Comparison of ENCODE assay signal across 19 mouse cellular contexts in genomic region chr7:37735707-37736412, GRCm38 (mm10). TPM values are rescaled to one million over a fixed set of nuclear protein-coding genes. Genes with fewer than 3 reads are reported as not detected.
DNase-seq lines count a peak whose midpoint lies in the region; ATAC-seq lines count a peak whose summit lies in the region.
"Had no signal": no experiment of that assay in that cellular context is flagged by ENCODE, and none has a peak within 500 bp of the region (broad histone marks: within the 10 kb centered on the region; RNA-seq: fewer than 3 reads in every experiment).

No protein-coding gene starts in this region.

- 0 out of 2 replicates have a peak overlapping the region, but pooled peaks have one; percentile 42 for H3K27ac ChIP-seq in embryonic facial prominence, embryonic 10.5 days (replicated peaks)
- no peak overlapping the region for H3K27ac ChIP-seq in embryonic facial prominence, embryonic 11.5 days (replicated peaks; ENCODE audit: low read depth, low read length)
- peak overlapping the region; percentile 55; the same call in 1 of the 2 replicates for H3K27ac ChIP-seq in hindbrain, embryonic 12.5 days
- H3K27ac ChIP-seq in midbrain, embryonic 13.5 days: peak overlapping the region; percentile 32
- H3K27ac ChIP-seq: limb, embryonic 12.5 days had no signal

- peak overlapping the region; percentile 4; the same call in 1 of the 2 replicates for H3K9ac ChIP-seq in embryonic facial prominence, embryonic 11.5 days (replicated peaks; ENCODE audit: low read length)
- 0 out of 2 replicates have a peak overlapping the region, but pooled peaks have one; percentile 23 for H3K9ac ChIP-seq in hindbrain, embryonic 12.5 days
- no peak overlapping the region for H3K9ac ChIP-seq in midbrain, embryonic 13.5 days (replicated peaks)
- H3K9ac ChIP-seq: limb, embryonic 12.5 days had no signal

- no peak overlapping the region for H3K4me3 ChIP-seq in embryonic facial prominence, embryonic 10.5 days
- no peak overlapping the region for H3K4me3 ChIP-seq in embryonic facial prominence, embryonic 11.5 days (ENCODE audit: low read depth, low read length)
- no peak overlapping the region for H3K4me3 ChIP-seq in hindbrain, embryonic 12.5 days
- no peak overlapping the region for H3K4me3 ChIP-seq in midbrain, embryonic 13.5 days (replicated peaks)
- H3K4me3 ChIP-seq: erythroblast, embryonic 14.5 days; limb, embryonic 12.5 days had no signal

- intact Hi-C loops in left cerebral cortex, postnatal 10 days (cut with DNase I): no loop called here

- 0 out of 2 replicates have a peak, but pooled peaks have one; percentile 33 for ATAC-seq in embryonic facial prominence, embryonic 11.5 days (replicated peaks; ENCODE audit: insufficient number of reproducible peaks, low FRiP score, low TSS enrichment, low read depth)
- peak; percentile 41 for ATAC-seq in hindbrain, embryonic 12.5 days (ENCODE audit: low FRiP score)
- ATAC-seq in midbrain, embryonic 13.5 days: peak; percentile 71
- ATAC-seq: CD4-positive, CD25-positive, alpha-beta regulatory T cell, adult 4 months had no signal

- DNase-seq in embryonic facial prominence, embryonic 10.5 days (ENCODE audit: low spot score): no peak
- DNase-seq in embryonic facial prominence, embryonic 11.5 days (ENCODE audit: low spot score): no peak
- no peak for DNase-seq in left cerebral cortex, postnatal 10 days (ENCODE audit: extremely low spot score in 1 of 2, low spot score in 2 of 2)
- DNase-seq in right cerebral cortex, postnatal 25 days: no peak
- DNase-seq in urinary bladder, adult 18-20 months (ENCODE audit: low spot score in 2 of 2): no peak
- DNase-seq in adrenal gland, postnatal 36 days: no peak
- DNase-seq: adrenal gland, adult 8-10 months; cerebellum, adult 8-10 months; embryo, embryonic 11 days; kidney, adult 9 months; layer of hippocampus, postnatal 36 days; lung, postnatal 36 days; thymus, postnatal 25 days had no signal

- no peak overlapping the region for H3K4me2 ChIP-seq in embryonic facial prominence, embryonic 11.5 days (ENCODE audit: low read depth, low read length)
- H3K4me2 ChIP-seq in hindbrain, embryonic 12.5 days (replicated peaks): no peak overlapping the region
- H3K4me2 ChIP-seq in midbrain, embryonic 13.5 days (replicated peaks): no peak overlapping the region
- H3K4me2 ChIP-seq: limb, embryonic 12.5 days had no signal

- H3K36me3 ChIP-seq in embryonic facial prominence, embryonic 10.5 days (replicated peaks): no peaks in the 10 kb centered on the region
- no peaks in the 10 kb centered on the region for H3K36me3 ChIP-seq in embryonic facial prominence, embryonic 11.5 days (replicated peaks; ENCODE audit: control insufficient read depth, insufficient read depth, low read depth, low read length)
- peaks cover 4% of the 10 kb centered on the region; the same call in 1 of the 2 replicates for H3K36me3 ChIP-seq in hindbrain, embryonic 12.5 days
- no peaks in the 10 kb centered on the region for H3K36me3 ChIP-seq in midbrain, embryonic 13.5 days
- H3K36me3 ChIP-seq: limb, embryonic 12.5 days had no signal

- WGBS in embryonic facial prominence, embryonic 10.5 days: 53% methylated on average over 7 of the region's 7 CpGs
- WGBS in embryonic facial prominence, embryonic 11.5 days: 44% methylated on average over 7 of the region's 7 CpGs
- 26% methylated on average over 7 of the region's 7 CpGs for WGBS in hindbrain, embryonic 12.5 days
- whole genome bisulfite sequencing in midbrain, embryonic 13.5 days: 29% methylated on average over 7 of the region's 7 CpGs

- peaks cover 47% of the 10 kb centered on the region for H3K4me1 ChIP-seq in embryonic facial prominence, embryonic 10.5 days
- H3K4me1 ChIP-seq in embryonic facial prominence, embryonic 11.5 days (ENCODE audit: control insufficient read depth, insufficient read depth, low read length): peaks cover 8% of the 10 kb centered on the region
- H3K4me1 ChIP-seq in hindbrain, embryonic 12.5 days: peaks cover 54% of the 10 kb centered on the region
- H3K4me1 ChIP-seq in midbrain, embryonic 13.5 days (replicated peaks): peaks cover 61% of the 10 kb centered on the region
- H3K4me1 ChIP-seq: limb, embryonic 12.5 days had no signal

- no peaks in the 10 kb centered on the region for H3K27me3 ChIP-seq in embryonic facial prominence, embryonic 10.5 days (replicated peaks; ENCODE audit: low read depth, poor library complexity, severe bottlenecking)
- H3K27me3 ChIP-seq in embryonic facial prominence, embryonic 11.5 days (ENCODE audit: control insufficient read depth, insufficient read depth, low read length): no peaks in the 10 kb centered on the region
- no peaks in the 10 kb centered on the region; the same call in 1 of the 2 replicates for H3K27me3 ChIP-seq in hindbrain, embryonic 12.5 days
- no peaks in the 10 kb centered on the region for H3K27me3 ChIP-seq in midbrain, embryonic 13.5 days

- no peaks in the 10 kb centered on the region for H3K9me3 ChIP-seq in embryonic facial prominence, embryonic 10.5 days
- no peaks in the 10 kb centered on the region for H3K9me3 ChIP-seq in embryonic facial prominence, embryonic 11.5 days (replicated peaks; ENCODE audit: control insufficient read depth, low read length)
- no peaks in the 10 kb centered on the region for H3K9me3 ChIP-seq in hindbrain, embryonic 12.5 days (replicated peaks)
- H3K9me3 ChIP-seq in midbrain, embryonic 13.5 days: no peaks in the 10 kb centered on the region
- H3K9me3 ChIP-seq: limb, embryonic 12.5 days had no signal

RNA-seq across cellular contexts. Expression of gene Zfp536, which starts 37.6 kb away (rescaled TPM):
- 15.6 and 19.0 TPM in 2 replicates for polyA plus RNA-seq in embryonic facial prominence, embryonic 10.5 days (2016; fragmentation: Nextera tagmentation; extraction: Ambion mirVana)
- 9.1 and 9.9 TPM in 2 replicates for polyA plus RNA-seq in embryonic facial prominence, embryonic 11.5 days (2014; fragmentation: Nextera tagmentation; extraction: Ambion mirVana)
- 45.1 and 49.1 TPM in 2 replicates for polyA plus RNA-seq in hindbrain, embryonic 12.5 days (2016; fragmentation: Nextera tagmentation; extraction: Ambion mirVana)
- 41.5 and 43.4 TPM in 2 replicates for polyA plus RNA-seq in midbrain, embryonic 13.5 days (2015; fragmentation: Nextera tagmentation; extraction: Ambion mirVana)
- total RNA-seq in left cerebral cortex, postnatal 10 days (2021): 10 to 100 TPM; 29.8 to 33.2 TPM
- total RNA-seq in adrenal gland, postnatal 36 days (2021): 1 to 10 TPM; 6.7 to 8.5 TPM
- total RNA-seq: MEL had no signal
- polyA plus RNA-seq: erythroblast, embryonic 14.5 days had no signal
